Mouse (Mus musculus): Measurements from ENCODE around the gene Edrf1. TPM values are rescaled to one million over a fixed set of nuclear protein-coding genes. Genes with fewer than 3 reads are reported as not detected.

Edrf1 gene
- total and polyA plus RNA-seq, 2 experiments from 2014 or later = 10.5 to 25.6 TPM

- Histone ChIP-seq H3K36me3 (ENCODE audit: insufficient read depth, low read length) (no peaks in the 10 kb centered on the region), H3K27ac (ENCODE audit: low read depth, low read length) (no peak overlapping the region), H3K9ac (replicated peaks; ENCODE audit: low read length, poor library complexity, severe bottlenecking) (no peak overlapping the region), H3K27me3 (ENCODE audit: insufficient read depth, low read length) (no peaks in the 10 kb centered on the region), H3K9me3 (ENCODE audit: low read length) (no peaks in the 10 kb centered on the region), H3K4me2 (ENCODE audit: low read depth, low read length, poor library complexity, severe bottlenecking) (no peak overlapping the region), H3K4me1 (ENCODE audit: insufficient read depth, low read length) (no peaks in the 10 kb centered on the region), H3K4me3 (ENCODE audit: low read depth, low read length) (no peak overlapping the region)
- DNase-seq (ENCODE audit: low spot score) (no peak), ATAC-seq (ENCODE audit: low FRiP score) (no peak)
- 91% methylated on average over 5 of the region's 5 CpGs for WGBS
- TF ChIP-seq CTCF (IDR thresholded peaks at IDR 0.05) = no peak
Measured at GRCm38 (mm10) chr7:133623226-133623625, 14.1 kb upstream of the Edrf1 start.

GRCm38 (mm10) chr7:133627184-133627936 is 10.0 kb upstream of the Edrf1 start:
- peak; percentile 29 for DNase-seq (ENCODE audit: low spot score)
- Histone ChIP-seq H3K9ac (replicated peaks; ENCODE audit: low read length, poor library complexity, severe bottlenecking) (no peak overlapping the region), H3K27me3 (ENCODE audit: insufficient read depth, low read length) (no peaks in the 10 kb centered on the region), H3K27ac (ENCODE audit: low read depth, low read length) (no peak overlapping the region), H3K9me3 (ENCODE audit: low read length) (no peaks in the 10 kb centered on the region), H3K4me2 (ENCODE audit: low read depth, low read length, poor library complexity, severe bottlenecking) (no peak overlapping the region), H3K36me3 (ENCODE audit: insufficient read depth, low read length) (no peaks in the 10 kb centered on the region), H3K4me1 (ENCODE audit: insufficient read depth, low read length) (no peaks in the 10 kb centered on the region), H3K4me3 (ENCODE audit: low read depth, low read length) (no peak overlapping the region)
- ATAC-seq (ENCODE audit: low FRiP score) = no peak
- WGBS = 21% methylated on average over 14 of the region's 14 CpGs
- TF ChIP-seq CTCF (IDR thresholded peaks at IDR 0.05) = no peak

- Histone ChIP-seq H3K36me3 (ENCODE audit: insufficient read depth, low read length) (no peaks in the 10 kb centered on the region), H3K4me2 (ENCODE audit: low read depth, low read length, poor library complexity, severe bottlenecking) (no peak overlapping the region), H3K4me3 (ENCODE audit: low read depth, low read length) (no peak overlapping the region), H3K27me3 (ENCODE audit: insufficient read depth, low read length) (no peaks in the 10 kb centered on the region), H3K9me3 (ENCODE audit: low read length) (no peaks in the 10 kb centered on the region), H3K9ac (replicated peaks; ENCODE audit: low read length, poor library complexity, severe bottlenecking) (no peak overlapping the region), H3K4me1 (ENCODE audit: insufficient read depth, low read length) (no peaks in the 10 kb centered on the region), H3K27ac (ENCODE audit: low read depth, low read length) (no peak overlapping the region)
- 86% methylated on average over 5 of the region's 5 CpGs for WGBS
- DNase-seq (ENCODE audit: low spot score) = no peak
- no peak for TF ChIP-seq CTCF (IDR thresholded peaks at IDR 0.05)
- no peak for ATAC-seq (ENCODE audit: low FRiP score)
Measured at GRCm38 (mm10) chr7:133630821-133631220, 6.5 kb upstream of the Edrf1 start.

- TF ChIP-seq CTCF (IDR thresholded peaks at IDR 0.05) = peak; percentile 72
Measured at GRCm38 (mm10) chr7:133632476-133632875, 4.9 kb upstream of the Edrf1 start.

GRCm38 (mm10) chr7:133634932-133635650 is 2.3 kb upstream of the Edrf1 start:
- Histone ChIP-seq H3K4me3 (ENCODE audit: low read depth, low read length) (no peak overlapping the region), H3K36me3 (ENCODE audit: insufficient read depth, low read length) (no peaks in the 10 kb centered on the region), H3K9me3 (ENCODE audit: low read length) (no peaks in the 10 kb centered on the region), H3K4me2 (ENCODE audit: low read depth, low read length, poor library complexity, severe bottlenecking) (no peak overlapping the region), H3K9ac (replicated peaks; ENCODE audit: low read length, poor library complexity, severe bottlenecking) (no peak overlapping the region), H3K27ac (ENCODE audit: low read depth, low read length) (no peak overlapping the region), H3K4me1 (ENCODE audit: insufficient read depth, low read length) (no peaks in the 10 kb centered on the region), H3K27me3 (ENCODE audit: insufficient read depth, low read length) (no peaks in the 10 kb centered on the region)
- no peak for ATAC-seq (ENCODE audit: low FRiP score)
- WGBS = 64% methylated on average over 10 of the region's 12 CpGs
- DNase-seq (ENCODE audit: low spot score) = no peak
- no peak for TF ChIP-seq CTCF (IDR thresholded peaks at IDR 0.05)

More at GRCm38 (mm10) chr7:133632476-133632875, 4.9 kb upstream of the Edrf1 start:
- H3K4me3 ChIP-seq (ENCODE audit: low read depth, low read length) = no peak overlapping the region
- no peaks in the 10 kb centered on the region for H3K27me3 ChIP-seq (ENCODE audit: insufficient read depth, low read length)
- DNase-seq (ENCODE audit: low spot score) (peak; percentile 46), ATAC-seq (ENCODE audit: low FRiP score) (no peak)
- no peaks in the 10 kb centered on the region for H3K36me3 ChIP-seq (ENCODE audit: insufficient read depth, low read length)
- H3K4me1 ChIP-seq (ENCODE audit: insufficient read depth, low read length) = no peaks in the 10 kb centered on the region
- no peak overlapping the region for H3K27ac ChIP-seq (ENCODE audit: low read depth, low read length)
- H3K4me2 ChIP-seq (ENCODE audit: low read depth, low read length, poor library complexity, severe bottlenecking) = no peak overlapping the region
- no peaks in the 10 kb centered on the region for H3K9me3 ChIP-seq (ENCODE audit: low read length)
- 22% methylated on average over 2 of the region's 2 CpGs for WGBS
- no peak overlapping the region for H3K9ac ChIP-seq (replicated peaks; ENCODE audit: low read length, poor library complexity, severe bottlenecking)

Data from midbrain, postnatal 0 days (tissue).